Mouse (Mus musculus) C2C12 (cell line): Measurements from ENCODE around the gene Pus7. TPM values are rescaled to one million over a fixed set of nuclear protein-coding genes. Genes with fewer than 3 reads are reported as not detected.
A peak's percentile ranks its signal among the peaks of the same experiment; 100 is the strongest.

Experiments
- H3K27me3 ChIP-seq: one replicate; pipeline ENCODE4 v1.6.1; 2011; ENCODE audit not compliant: control insufficient read depth, insufficient read depth, insufficient read length
- H3K36me3 ChIP-seq: one replicate; pipeline ENCODE4 v1.6.1; 2011; ENCODE audit not compliant: control insufficient read depth, insufficient read depth
- H3K4me3 ChIP-seq: one replicate; pipeline ENCODE4 v1.5.1; 2011; ENCODE audit warnings: mild to moderate bottlenecking, control low read depth; ENCODE audit not compliant: poor library complexity, insufficient read depth, severe bottlenecking
- H3K79me2 ChIP-seq: one replicate; pipeline ENCODE4 v1.6.1; 2011; ENCODE audit not compliant: control insufficient read depth, insufficient read depth
- H3K79me3 ChIP-seq: one replicate; pipeline ENCODE4 v1.6.1; 2011; ENCODE audit warnings: low read depth, control low read depth
- H3ac ChIP-seq: one replicate; pipeline ENCODE3; 2011; ENCODE audit warnings: low read depth; ENCODE audit not compliant: control insufficient read depth, insufficient read length
- CEBPB ChIP-seq: IDR thresholded peaks from one replicate; pipeline ENCODE4 v1.6.1; 2011; ENCODE audit warnings: low read depth, mild to moderate bottlenecking, control low read depth, moderate library complexity
- CTCF ChIP-seq: IDR thresholded peaks from one replicate; pipeline ENCODE4 v1.5.1; 2011; ENCODE audit not compliant: control insufficient read depth, insufficient read depth, insufficient read length
- FOSL1 ChIP-seq: IDR thresholded peaks from one replicate; pipeline ENCODE4 v1.8.0; 2011; ENCODE audit warnings: mild to moderate bottlenecking, low read length; ENCODE audit not compliant: poor library complexity, insufficient read depth, severe bottlenecking
- MAX ChIP-seq: IDR thresholded peaks from one replicate; pipeline ENCODE4 v1.6.1; 2011; ENCODE audit warnings: mild to moderate bottlenecking, control low read depth
- MYOD1 ChIP-seq: IDR thresholded peaks from one replicate; pipeline ENCODE4 v1.6.1; 2011; ENCODE audit warnings: low read depth; ENCODE audit not compliant: control insufficient read depth, insufficient read length
- MYOG ChIP-seq: IDR thresholded peaks from one replicate; pipeline ENCODE4 v1.6.1; 2011; ENCODE audit not compliant: control insufficient read depth, insufficient read length; ENCODE audit errors: extremely low read depth
- USF1 ChIP-seq: IDR thresholded peaks from one replicate; pipeline ENCODE4 v1.6.1; 2011; ENCODE audit warnings: low read depth, mild to moderate bottlenecking, control low read depth, moderate library complexity
- long read RNA-seq, 2 experiments: library from polyadenylated mRNA; unstranded; transcript quantifications; one replicate each; pipeline ENCODE4 v2.0.0; 2019 to 2020
- polyA plus RNA-seq: library from polyadenylated mRNA; unstranded; fragments of >200 nt; fragmentation: generic; extraction: Trizol; gene quantifications from one replicate; pipeline ENCODE4 v1.2.1, GENCODE M21; 2012; ENCODE audit warnings: missing spikeins

Gene Pus7
- 12.5 TPM for polyA plus RNA-seq
- long read RNA-seq, experiment 1, transcript Pus7-201 (16 exons, 3,407 nt), result major isoform, 11 of 13 reads
- long read RNA-seq, experiment 1, partial matches to known transcripts, result 1 of 13 reads
- long read RNA-seq, experiment 1, other reads (novel, unspliced or antisense), result 1 of 13 reads
- long read RNA-seq, experiment 2, transcript Pus7-201 (16 exons, 3,407 nt), result major isoform, 274 of 319 reads
- long read RNA-seq, experiment 2, partial matches to known transcripts, result 14 of 319 reads
- long read RNA-seq, experiment 2, other reads (novel, unspliced or antisense), result 31 of 319 reads

DNA sequence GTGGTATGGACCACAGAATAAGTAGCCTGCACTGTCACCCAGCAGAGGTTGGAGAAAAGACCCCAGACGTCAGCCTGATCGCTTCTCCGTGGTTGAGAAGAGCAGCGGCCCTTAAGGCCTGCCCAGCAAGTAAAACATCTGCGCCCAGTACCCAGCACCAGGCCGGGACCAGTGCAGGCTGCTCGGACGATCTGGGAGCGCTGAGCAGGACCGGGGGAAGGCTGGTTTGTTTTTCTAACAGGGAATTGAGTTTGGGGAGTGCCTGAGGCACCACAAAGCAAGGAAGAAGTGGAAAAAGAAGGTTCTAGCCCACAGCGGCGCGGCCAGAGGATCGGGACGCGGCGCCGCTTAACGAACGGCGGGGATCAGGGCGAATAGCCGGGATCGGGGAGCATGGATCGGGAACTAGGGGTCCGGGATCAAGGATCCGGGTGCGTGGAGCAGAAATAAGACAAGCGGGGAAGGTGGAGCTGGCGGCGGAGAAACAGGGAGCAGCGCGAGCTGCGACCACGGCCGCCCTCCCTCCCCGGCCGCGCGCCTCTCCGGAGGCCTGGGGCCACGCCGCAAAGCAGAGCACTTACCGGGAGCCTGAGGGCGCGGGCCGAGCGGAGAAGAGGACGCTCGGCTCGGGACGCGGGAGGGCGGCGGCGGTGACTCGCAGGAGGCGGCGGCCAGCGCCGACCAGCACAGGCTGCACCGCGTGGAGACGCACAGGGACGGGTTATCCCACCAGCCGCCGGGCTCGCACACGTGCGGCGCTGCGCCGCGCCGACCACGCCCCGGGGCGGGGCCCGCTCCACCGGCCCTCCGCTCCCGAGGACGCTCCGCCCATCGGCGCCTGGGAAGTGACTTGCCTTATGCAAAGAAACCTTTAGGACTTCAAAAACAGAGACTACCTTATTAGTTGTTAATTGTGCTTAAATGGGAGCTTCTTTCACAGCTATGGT lies at the start of gene Pus7:
Gene Pus7 (minus strand): TSS at position 781 of the 947 bp plus-strand sequence.
- peaks cover 3% of the 10 kb centered on the region for H3K36me3 ChIP-seq
- H3K27me3 ChIP-seq, result no peaks in the 10 kb centered on the region
- peak within 1 kb of the TSS; percentile 79 for H3K4me3 ChIP-seq
- peak within 1 kb of the TSS; percentile 98 for H3ac ChIP-seq
- peaks cover 48% of the 10 kb centered on the region for H3K79me3 ChIP-seq
- TF ChIP-seq FOSL1 (no peak), USF1 (no peak), CEBPB (no peak), MAX (peak; percentile 81), MYOG (no peak), MYOD1 (no peak), CTCF (no peak)
- peaks cover 58% of the 10 kb centered on the region for H3K79me2 ChIP-seq

- no peaks in the 10 kb centered on the region for H3K36me3 ChIP-seq
- peaks cover 5% of the 10 kb centered on the region for H3K27me3 ChIP-seq
- H3ac ChIP-seq, result no peak overlapping the region
- no peak for TF ChIP-seq MYOG
- H3K79me2 ChIP-seq, result no peaks in the 10 kb centered on the region
- H3K79me3 ChIP-seq, result no peaks in the 10 kb centered on the region
- no peak overlapping the region for H3K4me3 ChIP-seq
Measured at GRCm38 (mm10) chr5:23830897-23831752, 47.6 kb upstream of the Pus7 start.

DNA sequence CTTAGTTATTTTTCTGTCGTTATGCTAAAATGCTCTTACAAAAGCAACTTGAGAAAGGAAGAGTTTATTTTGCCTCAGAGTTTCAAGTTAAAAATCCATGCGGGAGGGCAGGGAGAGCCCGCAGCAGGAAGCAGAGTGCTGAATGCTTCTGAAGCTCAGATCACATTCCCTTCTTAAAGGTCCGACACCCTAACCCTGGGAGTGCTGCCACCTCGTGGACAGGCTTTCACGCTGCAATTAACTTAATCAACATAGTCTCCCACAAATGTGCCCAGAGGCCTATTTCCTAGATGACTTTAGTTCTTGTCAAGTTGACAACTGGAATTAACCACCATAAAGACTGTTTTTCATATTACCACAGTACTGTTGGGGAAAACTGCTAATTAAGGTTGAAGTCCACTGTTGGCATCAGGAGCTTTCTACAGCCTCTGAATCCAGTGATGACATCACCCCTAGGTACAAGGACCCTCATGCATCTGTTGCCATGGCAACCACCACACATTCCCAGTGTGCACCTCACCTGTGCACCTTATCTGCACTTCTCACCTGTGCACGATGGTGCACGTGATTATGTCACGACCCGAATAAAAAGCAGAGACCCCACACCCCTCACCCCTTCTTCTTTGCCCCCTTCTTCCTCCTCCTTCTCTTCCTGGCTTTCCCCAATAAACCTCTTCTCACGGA lies 43.0 kb upstream of the Pus7 start:
- H3K4me3 ChIP-seq, result no peak overlapping the region
- H3K27me3 ChIP-seq, result peaks cover 5% of the 10 kb centered on the region
- TF ChIP-seq MAX (no peak), CTCF (peak; percentile 36), MYOD1 (no peak)
- no peaks in the 10 kb centered on the region for H3K36me3 ChIP-seq
- no peaks in the 10 kb centered on the region for H3K79me3 ChIP-seq
- no peaks in the 10 kb centered on the region for H3K79me2 ChIP-seq
- no peak overlapping the region for H3ac ChIP-seq

DNA sequence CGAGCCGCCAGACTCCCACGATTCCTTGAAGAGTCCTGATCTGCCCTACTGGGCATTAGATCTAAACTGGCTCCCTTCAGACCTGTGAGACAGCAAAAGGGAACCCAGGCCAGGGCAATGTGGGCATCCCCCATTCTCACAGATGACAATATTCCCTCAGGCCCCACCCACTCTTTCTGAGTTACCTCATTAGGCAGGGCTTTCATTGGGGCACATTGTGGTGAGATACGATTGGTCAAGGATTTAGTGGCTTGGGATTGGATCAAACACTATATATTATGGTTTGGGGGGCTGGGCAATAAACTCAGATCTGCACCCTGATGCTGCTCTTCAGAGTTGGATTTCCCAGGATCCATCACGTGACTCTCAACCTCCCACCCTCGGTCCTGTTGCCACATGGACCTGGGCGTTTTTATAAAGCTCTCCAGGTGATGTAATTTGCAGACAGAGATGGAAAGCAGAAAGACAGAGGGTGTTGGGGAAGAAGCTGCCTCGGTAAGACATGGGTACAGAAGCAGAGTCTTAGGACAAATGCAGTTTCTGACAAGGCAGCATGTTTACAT lies 40.7 kb upstream of the Pus7 start:
- Histone ChIP-seq H3K4me3 (no peak overlapping the region), H3K79me3 (no peaks in the 10 kb centered on the region)

GRCm38 (mm10) chr5:23822306-23822705 lies 38.8 kb upstream of the Pus7 start:
- TF ChIP-seq USF1 (no peak), FOSL1 (no peak), MAX (no peak), CEBPB (no peak), CTCF (no peak), MYOD1 (no peak), MYOG (no peak)
- Histone ChIP-seq H3K4me3 (no peak overlapping the region), H3K27me3 (no peaks in the 10 kb centered on the region), H3K36me3 (peaks cover 24% of the 10 kb centered on the region), H3K79me3 (no peaks in the 10 kb centered on the region), H3ac (no peak overlapping the region), H3K79me2 (no peaks in the 10 kb centered on the region)

More for the DNA sequence above, 40.7 kb upstream of the Pus7 start:
- Histone ChIP-seq H3K27me3 (no peaks in the 10 kb centered on the region), H3ac (no peak overlapping the region), H3K79me2 (no peaks in the 10 kb centered on the region), H3K36me3 (peaks cover 11% of the 10 kb centered on the region)
- TF ChIP-seq MYOD1 (no peak), FOSL1 (no peak), CEBPB (no peak), MAX (no peak), MYOG (no peak), USF1 (peak; percentile 58), CTCF (no peak)
